Mouse (Mus musculus): ENCODE measurements around the gene Il10rb.
A peak's percentile ranks its signal among the peaks of the same experiment; 100 is the strongest.

Il10rb gene

GRCm38 (mm10) chr16:91455868-91456267 is 49.9 kb downstream of the Il10rb start:
- DNase-seq = no peak

- no peak for DNase-seq
These were observed 52.4 kb downstream of the Il10rb start for GRCm38 (mm10) chr16:91458301-91458746.

DNA sequence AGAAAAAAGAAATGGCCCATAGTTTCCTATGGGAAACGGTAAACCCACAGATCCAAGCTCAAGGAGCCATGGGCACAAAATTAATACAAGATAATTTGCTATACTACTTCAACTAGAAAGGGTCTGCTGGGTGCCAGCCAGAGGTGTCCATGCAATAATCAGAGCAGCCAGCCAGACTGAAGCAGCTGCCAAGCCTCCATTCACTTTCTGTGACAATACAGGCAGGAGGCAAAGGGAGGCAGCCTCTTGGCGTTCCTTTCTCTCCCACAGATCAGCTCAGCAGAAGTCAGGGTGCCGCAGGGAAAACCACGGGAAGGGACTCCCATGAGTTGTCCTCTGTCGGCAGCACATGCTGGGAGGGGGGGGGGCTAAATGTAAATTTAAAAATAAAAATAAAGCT is 53.0 kb downstream of the Il10rb start:
- DNase-seq = no peak

- DNase-seq = no peak
These were observed 53.4 kb downstream of the Il10rb start for GRCm38 (mm10) chr16:91459396-91459795.

DNA sequence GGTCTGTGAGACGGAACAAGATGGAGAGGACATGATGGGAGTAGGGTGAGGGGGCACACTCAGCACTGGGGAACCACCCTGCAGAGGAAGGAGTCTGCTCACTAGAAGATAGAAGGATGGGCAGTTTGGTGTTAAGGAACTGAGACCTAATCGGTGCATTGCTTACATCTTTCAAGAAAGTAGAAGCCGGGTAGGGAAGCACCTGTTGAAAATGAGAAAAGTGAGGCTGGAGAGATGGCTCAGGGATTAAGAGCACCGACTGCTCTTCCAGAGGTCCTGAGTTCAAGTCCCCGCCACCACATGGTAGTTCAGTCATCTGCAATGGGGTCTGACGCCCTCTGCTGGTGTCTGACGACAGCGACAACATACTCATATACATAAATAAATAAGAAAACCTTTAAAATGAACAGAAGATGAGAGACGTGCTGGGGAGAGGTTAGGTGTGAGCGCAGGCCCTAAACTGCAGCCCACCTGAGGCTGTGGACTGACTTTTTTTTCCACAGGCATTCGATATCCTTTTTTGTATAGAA is 53.9 kb downstream of the Il10rb start:
- DNase-seq = peak; percentile 70

GRCm38 (mm10) chr16:91461066-91461638 is 55.2 kb downstream of the Il10rb start:
- DNase-seq = no peak

DNA sequence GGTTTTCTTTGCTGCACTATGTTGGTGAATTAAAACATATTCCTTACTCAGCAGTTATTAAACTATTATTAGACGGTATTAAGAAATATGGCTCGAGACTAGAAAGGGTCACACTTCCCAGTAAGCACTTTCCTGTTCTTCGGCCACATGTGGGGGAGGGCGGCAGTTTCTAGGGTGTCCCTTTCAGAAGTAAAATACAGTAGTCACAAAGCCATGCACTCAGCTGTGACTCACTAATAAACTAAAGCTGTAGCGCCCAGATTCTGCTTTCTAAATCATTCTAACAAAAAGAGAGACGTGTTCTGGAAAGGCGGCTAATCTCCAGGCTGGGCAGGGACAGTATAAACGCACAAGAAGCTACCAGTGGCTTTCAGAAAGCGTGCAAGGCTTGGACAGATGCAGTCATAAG is 55.8 kb downstream of the Il10rb start:
- DNase-seq = no peak

DNA sequence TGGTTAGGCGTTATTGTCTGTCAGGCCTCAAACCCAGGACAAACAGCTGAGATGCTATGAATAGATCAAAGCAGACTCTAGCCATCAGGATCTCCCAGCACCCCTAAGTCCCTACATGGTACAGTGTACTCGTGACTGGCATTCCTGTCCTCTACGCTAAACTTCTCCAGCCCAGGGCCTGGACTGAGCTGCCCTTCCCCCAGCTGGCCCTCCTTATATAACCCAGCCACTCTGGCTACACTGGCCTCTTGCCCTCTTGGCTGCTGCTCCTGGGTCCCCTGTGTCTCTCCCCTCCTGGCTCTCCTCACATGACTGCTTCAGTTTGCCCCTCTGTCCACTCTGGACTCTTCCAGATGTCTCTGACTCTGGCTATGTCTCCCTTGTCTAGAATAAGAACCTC is 56.7 kb downstream of the Il10rb start:
- no peak for DNase-seq

GRCm38 (mm10) chr16:91463400-91463799 is 57.4 kb downstream of the Il10rb start:
- DNase-seq = no peak

GRCm38 (mm10) chr16:91463836-91464400 is 58.0 kb downstream of the Il10rb start:
- no peak for DNase-seq

GRCm38 (mm10) chr16:91464594-91465504 is 58.9 kb downstream of the Il10rb start:
- DNase-seq = peak; percentile 98

DNA sequence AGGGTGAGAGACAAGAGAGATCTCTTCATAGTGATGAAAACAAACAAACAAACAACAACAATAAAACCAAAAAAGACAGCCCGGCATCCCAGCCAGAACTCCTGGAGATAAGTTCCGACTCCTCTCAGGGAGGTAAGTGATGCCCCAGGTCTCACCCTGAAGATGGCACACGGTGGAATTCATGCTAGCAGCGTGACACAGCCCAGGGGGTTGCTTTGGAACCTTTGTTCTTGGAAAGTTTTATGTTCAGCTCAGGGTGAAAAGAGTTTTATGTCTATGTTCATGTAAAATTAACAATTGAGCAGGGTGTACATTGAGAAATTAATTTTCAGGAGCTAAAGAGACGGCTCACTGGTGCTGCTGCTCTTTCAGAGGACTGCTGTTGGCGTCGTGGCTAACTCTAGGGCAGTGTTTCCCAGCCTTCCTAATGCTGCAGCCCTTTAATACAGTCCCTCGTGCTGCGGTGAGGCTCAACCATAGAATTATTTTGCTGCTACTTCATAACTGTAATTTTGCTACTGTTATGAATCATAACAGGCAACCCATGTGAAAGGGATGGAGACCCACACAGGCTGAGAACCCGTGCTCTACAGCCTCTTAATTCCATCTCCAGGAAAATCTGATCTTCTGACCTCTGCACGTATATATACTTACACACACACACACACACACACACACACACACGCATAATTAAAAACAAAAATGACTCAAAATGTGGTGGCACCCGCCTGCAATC is 59.7 kb downstream of the Il10rb start:
- DNase-seq = no peak

GRCm38 (mm10) chr16:91466566-91466965 is 60.6 kb downstream of the Il10rb start:
- DNase-seq = no peak

DNA sequence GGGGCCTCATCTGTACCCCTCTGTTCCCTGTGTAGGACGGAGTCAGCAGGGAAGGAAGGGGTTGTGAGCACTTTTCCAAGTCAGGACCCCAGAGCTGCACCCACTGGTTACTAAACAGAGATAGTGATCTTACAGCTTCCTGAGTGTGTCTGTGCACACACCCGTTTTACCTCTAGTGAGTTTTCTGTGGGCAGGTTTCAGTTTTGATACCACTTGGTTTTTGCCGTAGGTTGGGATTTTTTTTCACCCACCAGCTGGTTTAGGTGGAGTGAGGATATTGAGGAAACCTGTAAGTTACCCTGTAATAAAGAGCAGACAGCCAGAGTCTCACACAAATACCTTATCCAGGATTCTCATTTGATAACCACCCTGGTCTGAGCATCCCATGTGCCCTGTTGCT is 64.5 kb downstream of the Il10rb start:
- DNase-seq = no peak

DNA sequence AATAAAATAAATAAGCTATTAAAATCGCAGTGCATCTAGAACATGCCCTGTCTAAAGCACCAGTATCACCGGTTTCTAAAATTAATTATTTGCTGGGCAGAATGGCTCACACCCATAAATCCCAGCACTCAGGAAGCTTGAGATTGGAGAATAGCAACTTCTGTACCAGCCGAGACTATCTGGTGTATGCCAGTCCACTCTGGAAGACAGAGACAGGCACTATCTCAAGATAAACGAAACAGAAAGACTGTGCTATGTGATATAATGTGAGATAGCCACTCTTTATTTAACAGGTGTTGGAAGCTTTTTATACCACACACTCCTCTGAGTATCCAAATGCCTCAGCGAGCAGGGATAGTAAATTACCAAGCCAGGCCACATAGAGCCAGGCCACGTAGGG is 65.5 kb downstream of the Il10rb start:
- DNase-seq = no peak

Data from liver (tissue).